Mouse (Mus musculus) stomach, postnatal 0 days (tissue): ENCODE data around the gene Gm44790. TPM values are rescaled to one million over a fixed set of nuclear protein-coding genes. Genes with fewer than 3 reads are reported as not detected.
"Not testable (repeated sequence)": the region's sequence is repeated elsewhere in the genome, so short reads cannot be mapped to it uniquely, and the experiment has no call there.

Experiments used
- ATAC-seq: fragments of 200-750 bp; cut with Nextera tagmentation; 2 replicates; pipeline ENCODE4 v1.8.0; 2017; ENCODE audit not compliant: low FRiP score, low TSS enrichment
- DNase-seq: peaks from one replicate; pipeline ENCODE4 v3.0.0-alpha.2; 2016; ENCODE audit warnings: low spot score
- H3K27ac ChIP-seq: fragments of 300-500 bp; sonication (generic); replicated peaks from 2 replicates; pipeline ENCODE4 v1.5.1; 2014; ENCODE audit warnings: mild to moderate bottlenecking, control low read depth
- H3K27me3 ChIP-seq: fragments of 300-500 bp; sonication (generic); 2 replicates; pipeline ENCODE4 v1.6.1; 2014; ENCODE audit warnings: low read length; ENCODE audit not compliant: control insufficient read depth, insufficient read depth
- H3K36me3 ChIP-seq: fragments of 300-500 bp; sonication (generic); 2 replicates; pipeline ENCODE4 v1.6.1; 2014; ENCODE audit warnings: low read length, mixed read lengths; ENCODE audit not compliant: control insufficient read depth, insufficient read depth
- H3K4me1 ChIP-seq: fragments of 300-500 bp; sonication (generic); replicated peaks from 2 replicates; pipeline ENCODE4 v1.6.1; 2014; ENCODE audit warnings: antibody characterized with exemption; ENCODE audit not compliant: control insufficient read depth, insufficient read depth
- H3K4me2 ChIP-seq: fragments of 300-500 bp; sonication (generic); replicated peaks from 2 replicates; pipeline ENCODE4 v1.6.1; 2014; ENCODE audit warnings: low read depth, mild to moderate bottlenecking, control low read depth, moderate library complexity
- H3K4me3 ChIP-seq: fragments of 300-500 bp; sonication (generic); 2 replicates; pipeline ENCODE4 v1.5.1; 2014; ENCODE audit warnings: low read depth, low read length, control low read depth
- H3K9ac ChIP-seq: fragments of 300-500 bp; sonication (generic); 2 replicates; pipeline ENCODE4 v1.6.1; 2014; ENCODE audit warnings: mild to moderate bottlenecking, low read length, control low read depth, mixed read lengths
- H3K9me3 ChIP-seq: fragments of 300-500 bp; sonication (generic); 2 replicates; pipeline ENCODE4 v1.6.1; 2016; ENCODE audit warnings: low read length; ENCODE audit not compliant: control insufficient read depth
- CTCF ChIP-seq: IDR thresholded peaks from 2 replicates; pipeline ENCODE4 v1.5.1; 2016; ENCODE audit warnings: antibody characterized with exemption, low read depth, mild to moderate bottlenecking, moderate library complexity
- EP300 ChIP-seq: optimal IDR thresholded peaks from 2 replicates; pipeline ENCODE3; 2016; ENCODE audit warnings: antibody characterized with exemption
- WGBS: fragments of 180-500 bp; shearing (Covaris S2); extraction: QIAGEN DNeasy Blood & Tissue Kit; methylation state at CpG from one replicate; pipeline ENCODE4 v1.1.7; 2014; 5-methylcytosine and 5-hydroxymethylcytosine counted together
- polyA plus RNA-seq: library from polyadenylated mRNA; unstranded; fragments of >200 nt; fragmentation: Nextera tagmentation; extraction: Ambion mirVana; gene quantifications from 2 replicates; pipeline ENCODE4 v1.2.1, GENCODE M21; 2015

The Gm44790 gene
- not detected in 2 replicates for polyA plus RNA-seq

DNA sequence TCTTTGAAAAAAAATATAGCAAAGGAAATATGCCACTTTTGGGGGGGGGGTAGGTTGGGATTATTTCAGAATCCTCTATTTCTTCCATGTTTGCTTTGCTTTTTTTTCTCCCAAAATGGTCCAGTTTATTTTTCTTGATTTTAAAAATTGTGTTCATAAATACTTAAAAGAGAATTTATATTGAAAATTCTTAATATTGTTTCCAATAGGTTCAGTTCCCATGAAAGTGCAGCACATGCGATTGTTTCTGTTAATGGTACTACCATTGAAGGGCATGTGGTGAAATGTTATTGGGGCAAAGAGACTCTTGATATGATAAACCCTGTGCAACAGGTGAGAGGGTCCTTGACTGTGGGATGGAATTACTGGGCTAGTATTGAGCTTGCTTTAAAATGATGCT is at the start of gene Gm44790:
Gene Gm44790 (plus strand): TSS at position 301 of the 400 bp plus-strand sequence.
- no peak within 1 kb of the TSS for H3K27ac ChIP-seq
- peaks cover 14% of the 10 kb centered on the region for H3K36me3 ChIP-seq
- no peak within 1 kb of the TSS for H3K9ac ChIP-seq
- H3K4me3 ChIP-seq: no peak within 1 kb of the TSS
- no peak for TF ChIP-seq CTCF
- no peak for TF ChIP-seq EP300
- no peaks in the 10 kb centered on the region for H3K9me3 ChIP-seq
- DNase-seq: no peak
- ATAC-seq: no peak
- WGBS: 94% methylated on average over 1 of the region's 1 CpGs
- H3K4me1 ChIP-seq: no peaks in the 10 kb centered on the region
- no peak within 1 kb of the TSS for H3K4me2 ChIP-seq
- H3K27me3 ChIP-seq: no peaks in the 10 kb centered on the region

DNA sequence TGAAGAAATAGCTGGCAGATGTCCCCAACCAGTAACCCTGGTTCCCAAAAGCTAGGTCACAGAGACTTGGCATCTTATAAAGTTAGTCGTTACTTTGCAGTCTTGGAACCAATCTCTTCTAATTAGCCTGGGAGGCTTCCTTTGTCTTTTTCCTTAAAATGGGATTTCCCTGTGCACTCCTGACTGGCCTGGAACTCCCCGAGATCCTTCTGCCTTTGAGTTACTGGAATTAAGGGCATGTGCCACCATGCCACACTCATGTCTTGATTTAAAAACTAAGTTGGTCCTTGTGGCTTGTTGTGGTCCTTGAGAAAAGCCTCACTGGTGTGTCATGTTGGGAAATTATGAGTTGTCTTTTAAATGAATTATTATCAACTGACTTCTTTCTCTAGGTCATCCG is 48.1 kb upstream of the Gm44790 start:
- H3K9ac ChIP-seq: no peak overlapping the region
- H3K36me3 ChIP-seq: no peaks in the 10 kb centered on the region; the same call in 1 of the 2 replicates
- ATAC-seq (no peak), DNase-seq (no peak)
- H3K27me3 ChIP-seq: no peaks in the 10 kb centered on the region
- no peaks in the 10 kb centered on the region for H3K4me1 ChIP-seq
- no peak overlapping the region for H3K4me2 ChIP-seq
- no peaks in the 10 kb centered on the region for H3K9me3 ChIP-seq
- H3K27ac ChIP-seq: no peak overlapping the region
- 87% methylated on average over 3 of the region's 3 CpGs for WGBS
- no peak for TF ChIP-seq EP300
- no peak overlapping the region for H3K4me3 ChIP-seq

DNA sequence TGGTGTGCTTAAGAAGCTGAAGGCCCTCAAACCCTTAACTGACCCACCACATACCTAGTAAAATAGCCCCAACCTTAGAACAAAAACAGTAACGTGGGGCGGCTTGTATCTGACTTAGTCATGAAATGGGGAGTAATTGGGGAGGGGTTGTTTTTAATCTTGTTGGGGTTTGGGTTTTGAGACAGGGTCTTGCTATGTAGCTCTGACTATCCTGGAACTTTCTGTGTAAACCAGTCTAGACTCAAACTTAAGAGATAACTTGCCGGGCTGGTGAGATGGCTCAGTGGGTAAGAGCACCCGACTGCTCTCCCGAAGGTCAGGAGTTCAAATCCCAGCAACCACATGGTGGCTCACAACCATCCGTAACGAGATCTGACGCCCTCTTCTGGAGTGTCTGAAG is 46.3 kb upstream of the Gm44790 start:
- not testable (repeated sequence) for H3K9me3 ChIP-seq, H3K36me3 ChIP-seq, H3K4me3 ChIP-seq, DNase-seq, H3K9ac ChIP-seq, ATAC-seq, H3K27me3 ChIP-seq, H3K4me2 ChIP-seq, H3K27ac ChIP-seq, H3K4me1 ChIP-seq
- 85% methylated on average over 5 of the region's 8 CpGs for WGBS

DNA sequence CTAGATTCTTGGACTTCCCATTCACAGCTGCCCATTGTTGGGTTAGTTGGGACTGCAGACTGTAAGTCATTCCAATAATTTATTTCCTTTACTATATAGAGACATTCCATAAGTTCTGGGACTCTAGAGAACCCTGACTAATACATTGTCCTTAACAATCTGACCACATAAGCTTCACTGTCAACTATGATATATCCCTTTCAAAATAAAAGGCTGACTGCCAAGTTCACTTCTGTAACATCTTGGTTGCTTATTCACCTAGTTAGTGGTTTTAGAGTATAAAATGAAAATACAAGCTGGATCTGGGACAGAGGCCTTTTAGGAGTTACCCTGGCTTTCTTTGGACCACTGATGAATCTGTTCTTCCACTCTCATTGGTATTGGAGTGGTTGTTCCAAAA is 43.9 kb upstream of the Gm44790 start:
- Histone ChIP-seq H3K4me1 (no peaks in the 10 kb centered on the region), H3K4me3 (no peak overlapping the region), H3K9ac (no peak overlapping the region), H3K27me3 (no peaks in the 10 kb centered on the region), H3K27ac (no peak overlapping the region), H3K36me3 (no peaks in the 10 kb centered on the region; the same call in 1 of the 2 replicates), H3K4me2 (no peak overlapping the region), H3K9me3 (no peaks in the 10 kb centered on the region)
- DNase-seq: no peak
- TF ChIP-seq EP300 (no peak), CTCF (no peak)
- ATAC-seq: no peak

DNA sequence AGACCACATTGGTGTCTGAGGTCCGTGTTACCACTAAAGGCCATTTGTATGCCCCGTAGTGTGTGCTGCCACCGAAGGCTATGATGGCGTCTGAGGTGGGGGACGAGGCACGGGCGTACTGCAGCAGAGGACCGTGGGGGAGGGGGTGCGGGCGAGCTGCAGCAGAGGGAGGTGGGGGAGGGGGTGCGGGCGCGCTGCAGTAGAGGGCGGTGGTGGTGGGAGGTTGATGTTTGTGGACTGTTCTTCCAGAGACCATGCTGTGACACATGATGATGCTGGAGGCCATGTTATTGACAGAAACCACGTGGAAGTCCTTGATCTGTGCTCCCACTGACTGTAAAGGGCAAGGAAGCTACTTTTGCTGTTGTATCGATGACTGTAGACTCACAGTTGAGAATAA is 43.1 kb upstream of the Gm44790 start:
- ATAC-seq: no peak
- no peak overlapping the region for H3K4me2 ChIP-seq
- peaks cover 6% of the 10 kb centered on the region; the same call in 1 of the 2 replicates for H3K36me3 ChIP-seq
- H3K27ac ChIP-seq: no peak overlapping the region
- 49% methylated on average over 16 of the region's 16 CpGs for WGBS
- no peaks in the 10 kb centered on the region for H3K9me3 ChIP-seq
- no peak overlapping the region for H3K4me3 ChIP-seq
- H3K9ac ChIP-seq: no peak overlapping the region
- no peak for TF ChIP-seq EP300
- TF ChIP-seq CTCF: no peak
- DNase-seq: no peak
- H3K4me1 ChIP-seq: no peaks in the 10 kb centered on the region
- no peaks in the 10 kb centered on the region for H3K27me3 ChIP-seq

DNA sequence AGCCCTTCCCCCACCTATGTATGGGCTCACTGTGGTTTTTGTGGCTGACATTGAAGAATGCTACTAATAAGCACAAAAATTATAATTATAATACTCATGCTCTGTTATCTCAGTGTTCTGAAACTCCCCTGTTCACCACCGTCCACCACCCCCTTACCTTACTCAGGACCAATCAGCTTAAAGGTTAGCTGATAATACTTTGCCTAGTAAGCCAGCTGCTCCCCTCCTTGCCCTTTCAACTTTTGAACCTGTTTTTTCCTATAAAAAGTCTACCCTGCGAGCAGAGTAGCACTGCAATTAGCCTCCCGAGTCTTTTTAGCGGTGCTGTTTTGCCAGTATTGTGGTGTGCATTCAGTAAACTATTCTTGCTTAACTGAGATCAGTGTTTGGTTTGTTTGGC is 41.8 kb upstream of the Gm44790 start:
- 53% methylated on average over 4 of the region's 4 CpGs for WGBS
- Histone ChIP-seq H3K4me1 (no peaks in the 10 kb centered on the region), H3K36me3 (peaks cover 14% of the 10 kb centered on the region)

More for the DNA sequence above, 41.8 kb upstream of the Gm44790 start:
- H3K4me2 ChIP-seq: no peak overlapping the region
- no peaks in the 10 kb centered on the region for H3K27me3 ChIP-seq
- ATAC-seq (no peak), DNase-seq (no peak)
- no peak overlapping the region for H3K9ac ChIP-seq
- H3K27ac ChIP-seq: no peak overlapping the region
- TF ChIP-seq EP300 (no peak), CTCF (no peak)
- no peaks in the 10 kb centered on the region for H3K9me3 ChIP-seq
- H3K4me3 ChIP-seq: no peak overlapping the region
